Mouse (Mus musculus) lung, adult 2 months (tissue): ENCODE data around the gene Ptprd. TPM values are rescaled to one million over a fixed set of nuclear protein-coding genes. Genes with fewer than 3 reads are reported as not detected.

Experiments used
- DNase-seq: peaks from one replicate; pipeline ENCODE4 v3.0.0; 2022
- H3K4me1 ChIP-seq: fragments of 200-500 bp; 2 replicates; pipeline ENCODE4 v1.6.1; 2011; ENCODE audit warnings: low read length; ENCODE audit not compliant: control insufficient read depth, insufficient read depth
- H3K4me3 ChIP-seq: fragments of 200-500 bp; replicated peaks from 2 replicates; pipeline ENCODE3; 2011; ENCODE audit warnings: low read depth, mild to moderate bottlenecking, control low read depth, low read length; ENCODE audit errors: extremely low read depth
- CTCF ChIP-seq: fragments of 200-500 bp; IDR thresholded peaks from 2 replicates; pipeline ENCODE4 v1.5.1; 2011; ENCODE audit warnings: mild to moderate bottlenecking, low read length, control low read depth; ENCODE audit not compliant: insufficient read depth
- POLR2A ChIP-seq: fragments of 200-500 bp; IDR thresholded peaks from 2 replicates; pipeline ENCODE4 v1.6.1; 2011; ENCODE audit warnings: low read depth, mild to moderate bottlenecking, control low read depth, low read length, borderline replicate concordance; ENCODE audit errors: extremely low read depth
- WGBS: fragments of 180-500 bp; shearing (Covaris S2); methylation state at CpG from one replicate; pipeline ENCODE4 v1.1.7; 2018; 5-methylcytosine and 5-hydroxymethylcytosine counted together
- polyA plus RNA-seq: library from polyadenylated mRNA; depleted of rRNA; stranded (reverse); fragments of >200 nt; gene quantifications from 2 replicates; pipeline ENCODE4 v1.2.3, GENCODE M21; 2012

Ptprd gene
- polyA plus RNA-seq, 1 experiment = 13.4 TPM

DNA sequence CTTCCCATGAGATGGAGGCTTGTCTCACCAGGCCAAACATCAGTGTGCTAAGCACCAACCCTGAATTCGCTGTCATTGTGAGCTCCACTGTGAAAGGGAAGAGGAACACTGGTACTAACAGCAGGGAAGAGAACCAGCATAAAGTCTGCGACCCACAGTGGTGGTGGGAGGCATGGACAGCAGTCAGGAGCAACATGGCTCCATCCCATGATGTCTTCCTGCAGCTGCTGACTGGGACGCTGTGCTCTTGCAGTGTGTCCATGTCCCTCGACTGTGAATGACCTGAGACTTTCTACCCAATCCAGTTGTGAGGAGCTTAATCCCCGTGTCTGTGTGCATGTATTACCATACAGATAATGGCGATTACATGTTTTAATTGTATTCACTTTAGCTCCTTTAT is 1967.4 kb downstream of the Ptprd start:
- 87% methylated on average over 6 of the region's 6 CpGs for WGBS
- TF ChIP-seq POLR2A (no peak), CTCF (no peak)
- Histone ChIP-seq H3K4me3 (no peak overlapping the region), H3K4me1 (no peaks in the 10 kb centered on the region)
- DNase-seq = no peak

DNA sequence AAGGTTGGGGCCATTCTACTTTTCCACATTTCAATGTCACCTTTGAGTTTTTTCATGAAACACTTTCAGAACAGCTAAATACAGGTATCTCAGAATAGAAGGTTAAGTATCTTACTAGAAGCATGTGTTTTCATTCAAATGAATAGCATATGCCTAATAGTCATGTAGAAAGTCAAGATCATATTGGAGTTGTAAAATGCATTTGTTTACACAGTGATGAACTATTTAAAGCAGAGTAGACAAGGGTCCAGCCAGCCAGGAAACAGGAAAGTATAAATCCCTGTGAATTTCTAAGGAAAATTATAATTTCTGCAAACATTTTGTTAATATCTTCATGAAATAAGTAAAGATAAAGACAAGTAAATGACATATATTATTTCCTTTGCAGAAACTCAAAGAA is 1970.2 kb downstream of the Ptprd start:
- Histone ChIP-seq H3K4me1 (no peaks in the 10 kb centered on the region), H3K4me3 (no peak overlapping the region)
- no peak for TF ChIP-seq POLR2A
- no peak for TF ChIP-seq CTCF
- no peak for DNase-seq

DNA sequence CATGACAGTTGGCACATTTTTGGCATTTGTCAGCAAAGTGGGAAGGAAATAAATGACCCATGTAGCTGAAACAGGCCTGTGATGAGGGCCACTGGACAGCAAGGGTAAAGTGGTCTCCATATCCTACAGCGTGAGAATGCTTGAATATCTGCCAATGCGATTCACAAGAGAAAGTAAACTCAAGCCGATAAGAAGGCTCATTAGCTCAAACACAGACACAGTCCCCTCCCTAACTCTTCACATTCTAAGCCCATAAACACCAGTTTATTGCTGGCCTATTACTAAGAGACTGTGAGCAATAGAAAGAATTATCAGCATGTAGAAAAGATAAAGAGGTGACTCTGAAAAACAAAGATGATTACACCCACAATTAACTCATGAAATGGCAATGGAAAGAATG is 1970.6 kb downstream of the Ptprd start:
- no peak overlapping the region for H3K4me3 ChIP-seq
- WGBS = 33% methylated on average over 3 of the region's 3 CpGs
- no peak for DNase-seq
- no peak for TF ChIP-seq POLR2A
- no peak for TF ChIP-seq CTCF
- H3K4me1 ChIP-seq = no peaks in the 10 kb centered on the region

GRCm38 (mm10) chr4:76239063-76239462 is 1972.7 kb downstream of the Ptprd start:
- Histone ChIP-seq H3K4me3 (no peak overlapping the region), H3K4me1 (no peaks in the 10 kb centered on the region)
- DNase-seq = no peak
- no peak for TF ChIP-seq POLR2A
- TF ChIP-seq CTCF = no peak
- WGBS = 76% methylated on average over 5 of the region's 5 CpGs

- WGBS = 65% methylated on average over 5 of the region's 5 CpGs
- TF ChIP-seq POLR2A = no peak
- no peak for TF ChIP-seq CTCF
These were observed 1973.2 kb downstream of the Ptprd start for GRCm38 (mm10) chr4:76238577-76238976.

GRCm38 (mm10) chr4:76237827-76238226 is 1973.9 kb downstream of the Ptprd start:
- WGBS = 81% methylated on average over 1 of the region's 1 CpGs
- no peak overlapping the region for H3K4me3 ChIP-seq
- no peak for DNase-seq
- TF ChIP-seq POLR2A (no peak), CTCF (no peak)
- H3K4me1 ChIP-seq = no peaks in the 10 kb centered on the region

More at GRCm38 (mm10) chr4:76238577-76238976, 1973.2 kb downstream of the Ptprd start:
- H3K4me3 ChIP-seq = no peak overlapping the region
- no peak for DNase-seq
- no peaks in the 10 kb centered on the region for H3K4me1 ChIP-seq

DNA sequence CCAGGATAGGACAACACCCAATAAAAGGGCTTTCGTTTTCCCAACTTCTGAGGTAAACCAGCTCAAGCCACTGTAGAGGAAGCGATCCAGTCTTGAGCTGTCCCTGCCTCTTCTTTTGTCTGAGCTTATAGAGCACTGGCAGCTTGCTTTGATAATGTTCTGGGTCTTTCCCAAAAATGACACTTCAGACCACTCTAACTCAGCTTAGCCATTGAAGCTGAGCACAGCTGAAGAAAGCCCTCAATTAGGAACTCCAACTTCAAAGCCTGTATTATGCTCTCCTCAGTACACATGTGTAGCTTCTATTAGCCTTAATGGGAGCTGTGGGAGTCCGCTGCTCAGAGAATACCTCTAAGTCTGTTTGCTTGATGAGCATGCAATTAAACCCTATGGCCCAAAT is 1988.0 kb downstream of the Ptprd start:
- TF ChIP-seq POLR2A = no peak
- no peak for TF ChIP-seq CTCF
- no peaks in the 10 kb centered on the region for H3K4me1 ChIP-seq
- DNase-seq = no peak
- 81% methylated on average over 3 of the region's 3 CpGs for WGBS
- H3K4me3 ChIP-seq = no peak overlapping the region

DNA sequence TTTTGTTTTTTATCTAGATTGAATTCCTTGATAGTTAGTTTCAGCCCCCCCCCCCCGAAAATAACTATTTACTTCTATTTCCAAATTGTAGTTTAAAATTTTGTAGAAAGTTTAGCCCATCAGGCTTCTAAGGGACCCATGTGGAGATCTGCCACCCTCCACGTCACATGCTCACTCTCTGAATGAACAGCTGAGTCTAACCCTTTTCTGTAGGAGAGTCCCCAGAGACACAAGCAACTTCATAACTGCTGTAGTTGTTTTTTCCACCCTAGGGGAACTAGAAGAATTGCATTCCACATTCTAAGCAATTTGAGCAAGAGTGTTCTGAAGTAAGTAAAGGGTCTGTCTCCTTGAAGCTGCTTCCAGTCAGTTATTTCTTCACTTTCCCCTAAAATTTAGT is 1989.2 kb downstream of the Ptprd start:
- TF ChIP-seq POLR2A = no peak
- TF ChIP-seq CTCF = no peak
- H3K4me1 ChIP-seq = no peaks in the 10 kb centered on the region
- no peak overlapping the region for H3K4me3 ChIP-seq
- no peak for DNase-seq
- 63% methylated on average over 2 of the region's 2 CpGs for WGBS

DNA sequence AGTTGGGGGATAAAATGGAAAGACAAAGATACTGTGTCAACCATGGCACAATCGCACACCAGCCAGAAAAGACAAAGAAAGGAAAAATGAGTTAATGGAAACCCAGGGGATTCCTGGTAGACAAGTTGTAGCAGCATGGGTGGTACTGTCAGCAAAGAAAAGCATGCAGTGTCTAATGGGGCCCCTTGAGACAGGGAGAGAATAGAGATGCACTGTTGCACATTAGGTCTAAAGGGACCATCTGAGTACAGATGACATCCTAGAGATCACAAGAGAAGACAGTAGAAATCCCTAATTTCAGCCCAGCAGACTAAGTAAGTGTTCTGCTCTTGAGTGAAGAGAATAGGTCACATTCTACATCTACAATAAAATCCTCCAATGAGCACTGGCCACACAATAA is 1993.7 kb downstream of the Ptprd start:
- no peaks in the 10 kb centered on the region for H3K4me1 ChIP-seq
- no peak for DNase-seq
- TF ChIP-seq POLR2A (no peak), CTCF (no peak)
- no peak overlapping the region for H3K4me3 ChIP-seq
- 93% methylated on average over 1 of the region's 1 CpGs for WGBS

DNA sequence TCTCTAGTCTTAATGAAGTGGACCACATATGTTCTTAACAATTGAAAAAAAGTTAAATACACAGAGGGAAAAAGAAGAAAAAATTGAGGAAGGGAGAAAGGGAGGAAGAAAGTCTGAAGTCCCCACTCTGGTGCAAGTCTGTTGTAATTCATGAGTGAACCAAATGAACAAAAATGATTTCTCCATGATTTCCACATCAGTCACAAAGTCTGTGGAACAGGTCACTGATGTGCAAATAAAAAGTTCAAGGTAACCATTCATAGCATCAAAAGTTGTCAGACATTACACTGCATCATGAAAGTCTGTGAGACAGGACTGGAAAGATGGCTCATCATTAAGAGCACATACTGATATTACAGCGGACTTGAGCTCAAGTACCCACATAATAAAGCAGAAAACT is 1996.6 kb downstream of the Ptprd start:
- 92% methylated on average over 1 of the region's 1 CpGs for WGBS
- TF ChIP-seq CTCF (no peak), POLR2A (no peak)
- no peak overlapping the region for H3K4me3 ChIP-seq
- H3K4me1 ChIP-seq = no peaks in the 10 kb centered on the region
- DNase-seq = no peak

GRCm38 (mm10) chr4:76199321-76199720 is 2012.4 kb downstream of the Ptprd start:
- DNase-seq = no peak
- 37% methylated on average over 1 of the region's 1 CpGs for WGBS
- no peak for TF ChIP-seq CTCF
- TF ChIP-seq POLR2A = no peak
- Histone ChIP-seq H3K4me1 (no peaks in the 10 kb centered on the region; the same call in 1 of the 2 replicates), H3K4me3 (no peak overlapping the region)
